Mouse (Mus musculus): Measurements from ENCODE around the gene Snx32.
A peak's percentile ranks its signal among the peaks of the same experiment; 100 is the strongest.

Snx32 gene

GRCm38 (mm10) chr19:5483386-5484359, 26.7 kb downstream of the Snx32 start:
- no peak for DNase-seq (ENCODE audit: low spot score)

- DNase-seq (ENCODE audit: low spot score): no peak
These were observed 28.9 kb downstream of the Snx32 start for GRCm38 (mm10) chr19:5481398-5481797.

GRCm38 (mm10) chr19:5480016-5480415, 30.3 kb downstream of the Snx32 start:
- DNase-seq (ENCODE audit: low spot score): no peak

- DNase-seq (ENCODE audit: low spot score): no peak
These were observed 32.6 kb downstream of the Snx32 start for GRCm38 (mm10) chr19:5477668-5478300.

- DNase-seq (ENCODE audit: low spot score): no peak
These were observed 33.2 kb downstream of the Snx32 start for GRCm38 (mm10) chr19:5477004-5477667.

- DNase-seq (ENCODE audit: low spot score): no peak
These were observed 35.1 kb downstream of the Snx32 start for GRCm38 (mm10) chr19:5475069-5475714.

- DNase-seq (ENCODE audit: low spot score): peak; percentile 42
These were observed 35.9 kb downstream of the Snx32 start for GRCm38 (mm10) chr19:5474281-5475068.

- peak; percentile 74 for DNase-seq (ENCODE audit: low spot score)
These were observed 36.6 kb downstream of the Snx32 start, which contains the start of gene Efemp2 for GRCm38 (mm10) chr19:5473720-5474119. Gene Efemp2 (plus strand): TSS chr19:5473954.

- DNase-seq (ENCODE audit: low spot score): no peak
These were observed 37.5 kb downstream of the Snx32 start for GRCm38 (mm10) chr19:5472857-5473256.

GRCm38 (mm10) chr19:5471846-5472245, 38.5 kb downstream of the Snx32 start:
- DNase-seq (ENCODE audit: low spot score): no peak

- DNase-seq (ENCODE audit: low spot score): no peak
These were observed 42.0 kb downstream of the Snx32 start, which contains the start of gene Ctsw for GRCm38 (mm10) chr19:5468374-5468773. Gene Ctsw (minus strand): TSS chr19:5468507.

GRCm38 (mm10) chr19:5466916-5467500, 43.3 kb downstream of the Snx32 start:
- no peak for DNase-seq (ENCODE audit: low spot score)

GRCm38 (mm10) chr19:5465037-5465436, 45.3 kb downstream of the Snx32 start:
- no peak for DNase-seq (ENCODE audit: low spot score)

- DNase-seq (ENCODE audit: low spot score): no peak
These were observed 46.4 kb downstream of the Snx32 start for GRCm38 (mm10) chr19:5463791-5464562.

- no peak for DNase-seq (ENCODE audit: low spot score)
These were observed 47.1 kb downstream of the Snx32 start for GRCm38 (mm10) chr19:5463212-5463611.

- DNase-seq (ENCODE audit: low spot score): no peak
These were observed 48.9 kb downstream of the Snx32 start for GRCm38 (mm10) chr19:5461411-5461810.

GRCm38 (mm10) chr19:5460465-5460911, 49.9 kb downstream of the Snx32 start, which contains the start of gene Fibp:
Gene Fibp (plus strand): TSS chr19:5460615.
- DNase-seq (ENCODE audit: low spot score): peak; percentile 85

GRCm38 (mm10) chr19:5459896-5460295, 50.4 kb downstream of the Snx32 start:
- no peak for DNase-seq (ENCODE audit: low spot score)

- no peak for DNase-seq (ENCODE audit: low spot score)
These were observed 51.3 kb downstream of the Snx32 start for GRCm38 (mm10) chr19:5459019-5459418.
